Mouse (Mus musculus) C2C12 (cell line): ENCODE data around the gene Zfp592. TPM values are rescaled to one million over a fixed set of nuclear protein-coding genes. Genes with fewer than 3 reads are reported as not detected.

Source experiments
- H3K27me3 ChIP-seq: one replicate; pipeline ENCODE4 v1.6.1; 2011; ENCODE audit not compliant: control insufficient read depth, insufficient read depth, insufficient read length
- H3K36me3 ChIP-seq: one replicate; pipeline ENCODE4 v1.6.1; 2011; ENCODE audit not compliant: control insufficient read depth, insufficient read depth
- H3K4me3 ChIP-seq: one replicate; pipeline ENCODE4 v1.5.1; 2011; ENCODE audit warnings: mild to moderate bottlenecking, control low read depth; ENCODE audit not compliant: poor library complexity, insufficient read depth, severe bottlenecking
- H3K79me2 ChIP-seq: one replicate; pipeline ENCODE4 v1.6.1; 2011; ENCODE audit not compliant: control insufficient read depth, insufficient read depth
- H3K79me3 ChIP-seq: one replicate; pipeline ENCODE4 v1.6.1; 2011; ENCODE audit warnings: low read depth, control low read depth
- H3ac ChIP-seq: one replicate; pipeline ENCODE3; 2011; ENCODE audit warnings: low read depth; ENCODE audit not compliant: control insufficient read depth, insufficient read length
- CEBPB ChIP-seq: IDR thresholded peaks from one replicate; pipeline ENCODE4 v1.6.1; 2011; ENCODE audit warnings: low read depth, mild to moderate bottlenecking, control low read depth, moderate library complexity
- CTCF ChIP-seq: IDR thresholded peaks from one replicate; pipeline ENCODE4 v1.5.1; 2011; ENCODE audit not compliant: control insufficient read depth, insufficient read depth, insufficient read length
- FOSL1 ChIP-seq: IDR thresholded peaks from one replicate; pipeline ENCODE4 v1.8.0; 2011; ENCODE audit warnings: mild to moderate bottlenecking, low read length; ENCODE audit not compliant: poor library complexity, insufficient read depth, severe bottlenecking
- MAX ChIP-seq: IDR thresholded peaks from one replicate; pipeline ENCODE4 v1.6.1; 2011; ENCODE audit warnings: mild to moderate bottlenecking, control low read depth
- MYOD1 ChIP-seq: IDR thresholded peaks from one replicate; pipeline ENCODE4 v1.6.1; 2011; ENCODE audit warnings: low read depth; ENCODE audit not compliant: control insufficient read depth, insufficient read length
- MYOG ChIP-seq: IDR thresholded peaks from one replicate; pipeline ENCODE4 v1.6.1; 2011; ENCODE audit not compliant: control insufficient read depth, insufficient read length; ENCODE audit errors: extremely low read depth
- USF1 ChIP-seq: IDR thresholded peaks from one replicate; pipeline ENCODE4 v1.6.1; 2011; ENCODE audit warnings: low read depth, mild to moderate bottlenecking, control low read depth, moderate library complexity
- long read RNA-seq, 2 experiments: library from polyadenylated mRNA; unstranded; transcript quantifications; one replicate each; pipeline ENCODE4 v2.0.0; 2019 to 2020
- polyA plus RNA-seq: library from polyadenylated mRNA; unstranded; fragments of >200 nt; fragmentation: generic; extraction: Trizol; gene quantifications from one replicate; pipeline ENCODE4 v1.2.1, GENCODE M21; 2012; ENCODE audit warnings: missing spikeins

Zfp592 gene
- polyA plus RNA-seq, result 10.0 TPM
- long read RNA-seq, experiment 1, partial matches to known transcripts, result 0 of 3 reads
- long read RNA-seq, experiment 1, other reads (novel, unspliced or antisense), result 3 of 3 reads
- long read RNA-seq, experiment 2, full-length matches to known transcripts, result 27 of 40 reads
- long read RNA-seq, experiment 2, partial matches to known transcripts, result 10 of 40 reads
- long read RNA-seq, experiment 2, other reads (novel, unspliced or antisense), result 3 of 40 reads

- TF ChIP-seq MYOG (no peak), CEBPB (no peak), MYOD1 (no peak), FOSL1 (no peak), USF1 (no peak), MAX (no peak), CTCF (no peak)
- Histone ChIP-seq H3K4me3 (peak within 1 kb of the TSS; percentile 71), H3K79me3 (peaks cover 43% of the 10 kb centered on the region), H3K27me3 (no peaks in the 10 kb centered on the region), H3K79me2 (peaks cover 67% of the 10 kb centered on the region), H3ac (peak within 1 kb of the TSS; percentile 90), H3K36me3 (no peaks in the 10 kb centered on the region)
These were observed at the start of gene Zfp592 for GRCm38 (mm10) chr7:80992980-80993833. Zfp592 (plus strand) TSS chr7:80993681.

- TF ChIP-seq MAX (peak; percentile 49), CTCF (no peak), MYOD1 (no peak)
- Histone ChIP-seq H3K4me3 (peak within 1 kb of the TSS; percentile 71), H3K27me3 (no peaks in the 10 kb centered on the region), H3ac (peak within 1 kb of the TSS; percentile 83), H3K36me3 (peaks cover 8% of the 10 kb centered on the region), H3K79me3 (peaks cover 40% of the 10 kb centered on the region), H3K79me2 (peaks cover 47% of the 10 kb centered on the region)
These were observed 45.8 kb upstream of the Zfp592 start, which contains the start of gene Sec11a for GRCm38 (mm10) chr7:80947445-80948350. Sec11a (minus strand) TSS chr7:80947780.

GRCm38 (mm10) chr7:80951461-80951860 is 42.0 kb upstream of the Zfp592 start:
- Histone ChIP-seq H3K79me2 (peaks cover 9% of the 10 kb centered on the region), H3ac (no peak overlapping the region), H3K36me3 (no peaks in the 10 kb centered on the region), H3K4me3 (no peak overlapping the region), H3K79me3 (peaks cover 5% of the 10 kb centered on the region), H3K27me3 (peaks cover 5% of the 10 kb centered on the region)
- TF ChIP-seq CTCF (no peak), FOSL1 (no peak), MYOD1 (no peak), USF1 (no peak), CEBPB (no peak), MYOG (no peak), MAX (no peak)

GRCm38 (mm10) chr7:80952140-80952539 is 41.3 kb upstream of the Zfp592 start:
- H3K79me2 ChIP-seq, result peaks cover 2% of the 10 kb centered on the region
- peaks cover 5% of the 10 kb centered on the region for H3K27me3 ChIP-seq
- H3K36me3 ChIP-seq, result no peaks in the 10 kb centered on the region
- no peaks in the 10 kb centered on the region for H3K79me3 ChIP-seq
- no peak for TF ChIP-seq MYOG
- TF ChIP-seq CTCF, result no peak
- TF ChIP-seq FOSL1, result no peak
- TF ChIP-seq USF1, result no peak
- no peak for TF ChIP-seq MAX
- no peak for TF ChIP-seq MYOD1
- no peak for TF ChIP-seq CEBPB
- H3K4me3 ChIP-seq, result no peak overlapping the region
- no peak overlapping the region for H3ac ChIP-seq

- H3K36me3 ChIP-seq, result no peaks in the 10 kb centered on the region
- TF ChIP-seq FOSL1 (no peak), USF1 (no peak), MAX (no peak), CTCF (no peak), MYOD1 (no peak), MYOG (no peak)
- H3K79me3 ChIP-seq, result no peaks in the 10 kb centered on the region
- H3ac ChIP-seq, result no peak overlapping the region
- H3K4me3 ChIP-seq, result no peak overlapping the region
- peaks cover 5% of the 10 kb centered on the region for H3K27me3 ChIP-seq
- no peaks in the 10 kb centered on the region for H3K79me2 ChIP-seq
These were observed 39.2 kb upstream of the Zfp592 start for GRCm38 (mm10) chr7:80954251-80954650.
